Mouse (Mus musculus): ENCODE measurements at regions not wholly inside any gene's neighbourhood (a gene's known extent, or its start where the extent isn't known, plus 50 kb on each side); places are given as distances from the start of the nearest gene placed in this dataset.

DNA sequence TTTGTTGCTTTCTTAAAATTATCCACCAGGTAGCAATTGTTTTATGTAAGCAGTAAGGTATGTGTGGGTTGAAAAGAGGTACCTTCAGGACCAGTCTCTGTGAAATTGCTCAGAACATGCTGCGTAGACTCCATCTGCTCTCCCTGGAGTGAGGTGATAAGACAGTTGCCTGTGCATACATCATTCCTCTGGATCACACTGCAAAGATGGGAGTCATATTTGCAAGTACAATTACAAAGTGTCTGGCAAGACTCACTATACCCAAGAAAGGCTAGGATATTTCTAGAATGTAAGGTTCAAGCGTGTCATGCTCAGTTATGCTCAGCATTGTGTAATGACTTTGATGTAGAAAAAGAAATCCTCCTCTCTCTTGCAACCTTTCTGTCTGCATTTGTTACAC lies 1283.5 kb upstream of the Slc10a2 start:
- no peak for ATAC-seq (replicated peaks; ENCODE audit: low read depth, poor library complexity, severe bottlenecking)

DNA sequence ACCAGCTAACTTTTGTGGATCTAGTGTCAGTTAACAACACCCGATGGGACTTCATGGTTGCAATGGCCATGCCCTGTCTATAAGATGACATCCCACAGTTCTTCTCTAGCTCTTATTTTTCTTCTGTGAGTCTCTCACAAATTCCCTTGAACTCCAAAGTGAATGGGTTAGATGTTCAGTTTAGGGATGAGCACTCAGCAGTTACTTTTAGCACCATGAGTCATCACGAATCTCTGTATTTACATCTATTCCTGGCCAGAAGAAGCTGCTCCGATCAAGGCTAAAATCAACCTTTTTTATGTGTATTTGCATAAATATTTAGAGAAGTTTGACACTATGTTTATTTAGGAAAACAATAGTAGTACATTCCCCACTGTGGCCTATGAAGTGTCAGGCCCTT lies 1269.6 kb upstream of the Slc10a2 start:
- no peak for ATAC-seq (replicated peaks; ENCODE audit: low read depth, poor library complexity, severe bottlenecking)

DNA sequence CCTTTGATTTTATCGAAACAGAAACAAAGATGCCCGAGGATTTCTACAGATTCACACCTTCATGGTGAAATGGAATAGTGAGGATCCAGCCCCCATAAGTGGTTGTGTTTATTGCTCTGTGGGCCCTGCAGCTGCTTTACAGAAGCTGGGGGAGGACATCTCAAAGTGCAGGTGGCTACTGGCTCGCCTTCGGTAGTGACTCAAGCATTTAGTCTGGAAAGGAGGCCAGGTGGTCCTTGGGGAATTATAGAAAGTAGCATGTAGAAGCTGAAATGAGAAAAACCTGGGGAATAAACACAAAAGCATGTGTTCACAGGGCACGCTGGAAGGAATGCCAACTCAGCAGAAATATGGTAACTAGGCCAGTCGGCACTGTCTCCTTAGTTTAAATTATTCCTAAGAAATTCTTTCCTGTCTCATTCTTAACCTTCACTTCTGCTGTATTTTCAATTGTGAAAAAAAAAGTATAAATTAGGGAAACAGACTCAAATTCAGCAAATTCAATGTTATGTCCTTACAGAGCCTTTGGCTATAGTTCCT lies 1256.3 kb upstream of the Slc10a2 start:
- no peak for ATAC-seq (replicated peaks; ENCODE audit: low read depth, poor library complexity, severe bottlenecking)

DNA sequence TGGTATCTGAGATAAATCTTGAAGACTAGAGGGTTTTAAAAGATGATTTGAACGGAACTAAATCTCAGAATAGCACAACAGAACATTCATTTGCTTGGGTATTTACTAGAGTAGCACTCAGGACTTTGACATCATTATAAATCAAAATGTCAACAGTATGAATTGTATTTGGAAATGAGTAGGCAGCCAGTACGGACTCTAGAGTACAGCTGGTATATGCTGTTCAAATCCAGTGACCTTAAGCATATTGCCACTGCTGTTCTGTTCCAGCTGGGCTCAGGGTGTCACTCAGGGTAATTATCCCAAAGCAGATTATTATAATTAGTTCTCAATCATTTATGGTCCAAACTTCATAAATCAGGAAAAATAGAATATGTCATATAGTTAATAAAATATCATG lies 1252.7 kb upstream of the Slc10a2 start:
- ATAC-seq (replicated peaks; ENCODE audit: low read depth, poor library complexity, severe bottlenecking), result no peak

DNA sequence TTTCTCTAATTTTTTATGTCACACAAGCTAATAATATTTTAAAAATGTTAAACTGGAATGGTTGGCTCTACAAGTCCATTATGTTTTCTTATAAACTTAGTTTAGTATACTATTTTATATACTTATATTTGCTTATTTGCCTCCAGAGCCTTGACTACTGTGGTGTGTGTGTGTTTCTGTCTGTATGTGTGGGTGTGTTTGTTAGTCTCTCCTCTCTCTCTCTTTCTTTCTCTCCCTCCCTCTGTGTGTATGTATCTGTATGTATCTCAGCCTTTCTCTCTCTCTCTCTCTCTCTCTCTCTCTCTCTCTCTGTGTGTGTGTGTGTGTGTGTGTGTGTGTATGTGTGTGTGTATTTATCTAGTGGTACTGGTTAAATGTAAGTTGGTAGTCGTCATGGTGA lies 1245.3 kb upstream of the Slc10a2 start:
- ATAC-seq (replicated peaks; ENCODE audit: low read depth, poor library complexity, severe bottlenecking), result no peak

DNA sequence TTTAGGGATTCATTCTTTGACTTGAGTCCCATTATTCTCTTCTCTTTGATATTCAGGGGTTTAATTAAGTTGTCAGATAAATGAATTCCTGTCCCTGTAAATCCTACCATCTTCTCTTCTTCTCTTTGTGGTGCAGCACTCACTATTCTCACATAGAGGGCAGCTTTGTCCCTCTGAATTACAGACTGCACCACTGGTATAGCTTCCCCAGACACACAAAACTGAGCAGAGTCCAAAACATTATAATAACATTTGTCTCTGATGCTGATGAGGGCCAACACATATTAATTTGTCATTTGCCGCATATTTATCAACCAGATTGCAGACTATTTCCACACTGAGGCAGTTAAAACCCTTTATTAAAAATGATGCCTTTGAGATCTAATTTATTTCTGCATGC lies 1244.9 kb upstream of the Slc10a2 start:
- ATAC-seq (replicated peaks; ENCODE audit: low read depth, poor library complexity, severe bottlenecking), result no peak

DNA sequence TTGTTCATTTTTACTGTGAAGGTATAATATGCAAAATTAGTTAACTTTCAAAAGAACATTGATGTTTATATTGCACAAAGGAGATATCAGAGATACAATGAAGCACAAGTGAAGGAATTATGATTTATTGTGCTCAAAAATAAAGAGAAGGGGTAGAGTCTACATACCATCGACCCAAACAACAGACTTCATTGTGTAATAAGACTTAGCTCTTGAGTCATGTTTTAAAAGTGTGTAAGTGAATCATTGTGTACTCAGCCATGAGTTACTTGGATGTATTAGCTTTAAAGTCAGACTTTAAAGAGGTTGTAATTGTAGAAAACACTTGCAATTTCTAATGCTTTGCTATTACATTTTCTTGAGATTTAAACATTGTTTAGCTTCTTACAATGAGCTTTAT lies 1240.6 kb upstream of the Slc10a2 start:
- ATAC-seq (replicated peaks; ENCODE audit: low read depth, poor library complexity, severe bottlenecking), result no peak

DNA sequence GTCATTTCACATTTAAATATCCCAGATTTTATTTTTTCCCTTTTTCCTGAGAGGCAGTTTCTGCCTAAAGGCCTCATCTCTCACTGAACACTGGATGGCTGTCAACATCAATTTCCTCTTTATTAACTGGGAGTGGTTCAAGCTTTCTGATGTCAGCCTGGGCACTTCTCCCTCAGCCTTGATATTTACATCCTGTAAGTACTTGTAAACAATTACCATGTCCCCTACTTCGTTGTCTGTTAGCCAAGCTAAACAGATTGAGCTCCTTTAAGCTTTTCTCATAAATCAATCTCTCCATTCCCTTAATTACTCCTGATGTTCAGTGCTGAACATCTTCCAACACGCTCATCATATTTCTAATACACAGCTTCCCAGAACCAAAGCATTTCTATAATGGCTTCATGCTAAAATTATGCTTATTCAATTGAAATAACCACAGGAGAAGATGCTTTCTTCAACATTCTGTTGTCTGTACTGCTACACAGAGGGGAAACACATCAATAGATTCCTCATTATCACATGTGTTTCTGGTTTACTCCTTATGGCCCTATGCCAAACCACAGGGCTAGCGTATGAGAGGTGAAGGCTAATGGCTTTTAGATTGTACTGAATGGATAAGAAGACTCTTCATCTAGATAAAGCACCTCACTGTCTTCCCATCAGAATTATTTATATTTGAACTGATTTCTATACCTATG lies 1235.2 kb upstream of the Slc10a2 start:
- ATAC-seq (replicated peaks; ENCODE audit: low read depth, poor library complexity, severe bottlenecking), result no peak

DNA sequence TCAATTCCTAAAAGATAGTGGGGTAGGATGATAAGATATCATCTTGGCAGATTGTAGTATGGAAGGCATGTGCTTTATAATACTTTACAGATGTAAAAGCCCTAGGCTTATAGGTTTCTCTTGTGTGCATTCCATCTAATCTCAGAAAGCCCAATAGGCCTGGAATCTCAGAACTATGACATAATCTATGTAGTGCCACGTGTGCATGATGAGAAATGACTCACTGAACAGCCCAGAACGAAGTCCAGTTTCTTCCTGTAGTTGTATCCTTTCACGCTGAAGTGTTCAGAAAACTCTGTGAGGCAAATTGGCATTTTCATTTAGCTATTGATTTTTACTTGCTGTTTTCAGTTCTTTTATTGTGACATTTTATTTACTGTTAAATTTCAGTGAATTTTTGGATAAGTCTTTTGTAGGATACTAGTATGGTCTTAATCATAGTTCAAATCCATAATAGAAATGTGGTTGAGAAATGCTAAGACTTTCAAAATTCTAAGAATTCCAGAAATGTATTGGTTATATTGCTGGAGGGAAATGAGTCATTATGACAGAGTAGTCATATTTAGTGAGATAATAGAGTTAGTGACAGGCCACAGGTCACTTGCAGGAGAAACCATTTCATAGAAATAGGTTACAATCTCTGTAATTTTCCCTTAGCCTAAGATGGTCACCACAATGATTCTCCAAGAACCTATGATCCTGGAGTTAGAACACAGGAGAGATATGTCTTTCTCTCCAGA lies 1229.3 kb upstream of the Slc10a2 start:
- ATAC-seq (replicated peaks; ENCODE audit: low read depth, poor library complexity, severe bottlenecking), result no peak

DNA sequence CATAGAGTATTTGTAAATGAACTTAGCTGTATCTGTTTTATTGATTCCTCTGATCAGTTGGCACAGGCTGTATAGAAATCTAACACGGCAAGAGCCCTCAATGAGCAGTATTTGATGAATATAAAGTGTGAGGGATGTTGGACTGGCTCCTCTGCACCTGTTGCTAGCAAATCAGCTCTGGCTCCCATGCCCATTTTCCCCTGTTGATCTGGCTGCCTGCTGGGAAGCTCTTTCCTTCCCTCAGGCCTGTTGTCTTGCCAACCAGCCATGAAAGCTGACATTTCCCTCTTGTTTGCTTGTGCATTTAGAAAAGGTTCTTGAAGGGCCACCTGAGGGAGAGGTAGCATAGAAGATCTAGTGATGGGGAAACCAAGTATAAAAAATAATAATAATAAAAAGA lies 1216.2 kb upstream of the Slc10a2 start:
- ATAC-seq (replicated peaks; ENCODE audit: low read depth, poor library complexity, severe bottlenecking), result no peak

DNA sequence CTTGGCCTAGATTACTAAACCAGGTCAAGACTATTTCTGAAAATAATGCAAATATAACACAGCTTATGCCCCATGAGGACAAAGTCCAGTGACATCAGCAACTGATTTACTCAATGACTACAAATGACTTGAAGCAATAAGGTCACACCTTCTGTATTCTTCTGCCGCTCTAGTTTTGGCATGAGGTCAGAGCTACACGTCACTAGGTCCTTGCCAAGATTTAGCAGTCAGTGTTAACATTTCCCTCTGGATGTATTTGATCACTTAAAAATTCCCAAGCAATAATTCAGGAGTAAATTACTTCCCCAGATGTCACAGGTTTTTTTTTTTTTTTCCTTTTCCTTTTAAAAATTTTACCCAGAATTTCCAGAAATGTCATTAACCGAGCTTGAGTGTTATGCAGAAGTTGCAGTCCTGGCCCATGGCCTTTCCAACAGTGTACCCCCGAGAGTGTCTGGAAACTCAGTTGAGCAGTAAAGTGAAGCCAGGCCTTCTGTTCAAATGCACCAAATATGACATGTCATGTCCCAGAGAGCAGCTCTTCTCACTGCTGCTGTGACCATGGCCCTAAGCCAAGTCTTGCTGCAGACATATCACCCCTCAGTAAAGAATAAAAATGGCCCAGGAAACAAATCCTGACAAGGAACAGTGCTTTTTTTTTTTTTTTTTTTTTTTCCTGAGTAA lies 1210.2 kb upstream of the Slc10a2 start:
- no peak for ATAC-seq (replicated peaks; ENCODE audit: low read depth, poor library complexity, severe bottlenecking)

DNA sequence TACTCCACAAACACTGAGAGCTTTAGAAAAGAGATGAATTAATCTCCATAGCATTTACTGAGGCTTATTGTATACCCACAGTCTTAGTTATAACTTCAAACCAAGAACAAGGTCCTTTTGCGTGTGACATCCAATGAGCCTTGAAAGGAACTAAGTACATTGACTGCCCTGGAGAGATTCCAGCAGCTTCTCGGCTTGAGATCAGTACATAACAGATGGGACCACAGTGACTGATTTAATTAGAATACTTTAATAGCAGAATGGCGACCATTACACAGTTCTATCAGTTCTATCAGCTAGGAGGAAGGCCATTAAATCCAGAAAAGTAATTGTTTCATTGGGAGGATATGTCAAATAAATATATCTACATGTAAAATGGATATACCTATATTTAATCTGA lies 1183.7 kb upstream of the Slc10a2 start:
- no peak for ATAC-seq (replicated peaks; ENCODE audit: low read depth, poor library complexity, severe bottlenecking)

DNA sequence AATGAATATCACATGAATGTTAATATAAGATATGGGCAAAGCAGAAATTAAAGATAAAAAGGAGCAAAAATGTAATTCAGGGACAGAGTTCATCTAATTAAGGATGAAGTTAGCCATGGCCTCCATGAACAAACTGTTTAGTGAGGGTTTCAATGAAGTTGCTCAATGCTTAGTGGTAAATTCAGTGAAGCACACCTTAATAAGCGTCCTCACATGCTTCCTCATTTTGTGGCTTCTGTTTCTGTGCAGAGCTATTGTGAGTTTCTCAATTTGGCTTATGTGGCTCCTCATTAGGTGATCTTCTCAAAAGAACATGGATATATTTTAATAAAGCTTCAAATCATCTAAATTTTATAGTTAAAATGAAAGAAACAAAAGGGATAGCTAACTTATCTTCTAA lies 1174.8 kb upstream of the Slc10a2 start:
- ATAC-seq (replicated peaks; ENCODE audit: low read depth, poor library complexity, severe bottlenecking), result peak; percentile 66; the same call in 1 of the 2 replicates
